Mouse (Mus musculus) heart, postnatal 0 days (tissue): Measurements from ENCODE around the gene Rtf1. TPM values are rescaled to one million over a fixed set of nuclear protein-coding genes. Genes with fewer than 3 reads are reported as not detected.

ENCODE experiments used
- ATAC-seq: fragments of 200-750 bp; cut with Nextera tagmentation; 2 replicates; pipeline ENCODE4 v1.8.0; 2017; ENCODE audit warnings: low read depth, moderate number of reproducible peaks, moderate library complexity; ENCODE audit not compliant: insufficient read depth
- DNase-seq: peaks from one replicate; pipeline ENCODE4 v3.0.0-alpha.2; 2016; ENCODE audit warnings: low spot score
- H3K27ac ChIP-seq: fragments of 300-500 bp; sonication (generic); 2 replicates; pipeline ENCODE4 v1.5.1; 2014; ENCODE audit warnings: low read depth, mild to moderate bottlenecking
- H3K27me3 ChIP-seq: fragments of 300-500 bp; sonication (generic); 2 replicates; pipeline ENCODE4 v1.6.1; 2014; ENCODE audit warnings: low read length, mixed read lengths; ENCODE audit not compliant: control insufficient read depth, insufficient read depth
- H3K36me3 ChIP-seq: fragments of 300-500 bp; sonication (generic); replicated peaks from 2 replicates; pipeline ENCODE4 v1.6.1; 2014; ENCODE audit warnings: low read length, mixed read lengths; ENCODE audit not compliant: control insufficient read depth, insufficient read depth
- H3K4me1 ChIP-seq: fragments of 300-500 bp; sonication (generic); 2 replicates; pipeline ENCODE4 v1.6.1; 2014; ENCODE audit warnings: antibody characterized with exemption; ENCODE audit not compliant: control insufficient read depth, insufficient read depth
- H3K4me2 ChIP-seq: fragments of 300-500 bp; sonication (generic); 2 replicates; pipeline ENCODE4 v1.6.1; 2014; ENCODE audit warnings: low read depth, mild to moderate bottlenecking, low read length, moderate library complexity
- H3K4me3 ChIP-seq: fragments of 300-500 bp; sonication (generic); 2 replicates; pipeline ENCODE4 v1.5.1; 2014; ENCODE audit warnings: low read depth, low read length
- H3K9ac ChIP-seq: fragments of 300-500 bp; sonication (generic); replicated peaks from 2 replicates; pipeline ENCODE4 v1.6.1; 2014; ENCODE audit warnings: low read depth, low read length, mixed read lengths
- H3K9me3 ChIP-seq: fragments of 300-500 bp; sonication (generic); replicated peaks from 2 replicates; pipeline ENCODE4 v1.6.1; 2016; ENCODE audit warnings: low read length; ENCODE audit not compliant: control insufficient read depth
- CTCF ChIP-seq: IDR thresholded peaks from 2 replicates; pipeline ENCODE4 v1.5.1; 2016; ENCODE audit warnings: antibody characterized with exemption, control low read depth, low read depth
- EP300 ChIP-seq: IDR thresholded peaks from 2 replicates; pipeline ENCODE4 v1.6.1; 2016; ENCODE audit warnings: antibody characterized with exemption, low read depth
- WGBS: fragments of 180-500 bp; shearing (Covaris S2); extraction: QIAGEN DNeasy Blood & Tissue Kit; methylation state at CpG from one replicate; pipeline ENCODE4 v1.1.7; 2014; 5-methylcytosine and 5-hydroxymethylcytosine counted together
- polyA plus RNA-seq: library from polyadenylated mRNA; unstranded; fragments of >200 nt; fragmentation: Nextera tagmentation; extraction: Ambion mirVana; gene quantifications from 2 replicates; pipeline ENCODE4 v1.2.1, GENCODE M21; 2015
- total RNA-seq: library from RNA; depleted of rRNA; stranded (reverse); fragments of >200 nt; gene quantifications from 2 replicates; pipeline ENCODE4 v1.2.3, GENCODE M21; 2014; ENCODE audit warnings: low replicate concordance

Rtf1 gene
- total and polyA plus RNA-seq, 2 experiments from 2014 or later: 7.9 to 24.3 TPM

- H3K9ac ChIP-seq: peak overlapping the region; percentile 29
- under 1% methylated on average over 29 of the region's 77 CpGs for WGBS
- TF ChIP-seq EP300 (no peak), CTCF (no peak)
- H3K27me3 ChIP-seq: peaks cover 65% of the 10 kb centered on the region
- DNase-seq: no peak
- H3K4me1 ChIP-seq: 0 out of 2 replicates have a peak, but pooled peaks cover 11% of the 10 kb centered on the region
- H3K4me3 ChIP-seq: peak overlapping the region; percentile 66
- peak overlapping the region; percentile 100 for H3K4me2 ChIP-seq
- no peak overlapping the region for H3K27ac ChIP-seq
- no peaks in the 10 kb centered on the region for H3K36me3 ChIP-seq
- ATAC-seq: peak; percentile 47
- no peaks in the 10 kb centered on the region for H3K9me3 ChIP-seq
Observed at GRCm38 (mm10) chr2:119758101-119758843, 83.4 kb downstream of the Rtf1 start.

GRCm38 (mm10) chr2:119758844-119759835, 84.3 kb downstream of the Rtf1 start:
- no peak for TF ChIP-seq CTCF
- TF ChIP-seq EP300: no peak
- Histone ChIP-seq H3K4me3 (peak overlapping the region; percentile 66), H3K36me3 (peaks cover 8% of the 10 kb centered on the region; the same call in 1 of the 2 replicates), H3K4me1 (0 out of 2 replicates have a peak, but pooled peaks cover 11% of the 10 kb centered on the region), H3K9me3 (no peaks in the 10 kb centered on the region), H3K27ac (no peak overlapping the region), H3K4me2 (peak overlapping the region; percentile 100), H3K9ac (no peak overlapping the region), H3K27me3 (peaks cover 59% of the 10 kb centered on the region)
- DNase-seq: no peak
- 7% methylated on average over 44 of the region's 44 CpGs for WGBS
- no peak for ATAC-seq

- Histone ChIP-seq H3K9me3 (no peaks in the 10 kb centered on the region), H3K36me3 (peaks cover 15% of the 10 kb centered on the region; the same call in 1 of the 2 replicates), H3K9ac (no peak within 1 kb of the TSS), H3K27me3 (peaks cover 51% of the 10 kb centered on the region), H3K4me2 (no peak within 1 kb of the TSS), H3K4me1 (0 out of 2 replicates have a peak, but pooled peaks cover 11% of the 10 kb centered on the region), H3K4me3 (no peak within 1 kb of the TSS), H3K27ac (no peak within 1 kb of the TSS)
- ATAC-seq (no peak), DNase-seq (no peak)
- TF ChIP-seq CTCF (no peak), EP300 (no peak)
- 15% methylated on average over 9 of the region's 9 CpGs for WGBS
Observed at GRCm38 (mm10) chr2:119760251-119760650, 85.4 kb downstream of the Rtf1 start, which contains the start of gene Ltk. TSS of gene Ltk (minus strand) at chr2:119760431.

- ATAC-seq (no peak), DNase-seq (no peak)
- H3K4me2 ChIP-seq: no peak overlapping the region
- H3K4me3 ChIP-seq: no peak overlapping the region
- H3K4me1 ChIP-seq: 0 out of 2 replicates have a peak, but pooled peaks cover 11% of the 10 kb centered on the region
- peaks cover 37% of the 10 kb centered on the region for H3K27me3 ChIP-seq
- 46% methylated on average over 1 of the region's 1 CpGs for WGBS
- H3K27ac ChIP-seq: no peak overlapping the region
- H3K36me3 ChIP-seq: peaks cover 18% of the 10 kb centered on the region
- no peak overlapping the region for H3K9ac ChIP-seq
- H3K9me3 ChIP-seq: no peaks in the 10 kb centered on the region
- no peak for TF ChIP-seq CTCF
- TF ChIP-seq EP300: no peak
Observed at GRCm38 (mm10) chr2:119762276-119762675, 87.4 kb downstream of the Rtf1 start.

GRCm38 (mm10) chr2:119763924-119764323, 89.1 kb downstream of the Rtf1 start:
- H3K36me3 ChIP-seq: peaks cover 30% of the 10 kb centered on the region
- peaks cover 21% of the 10 kb centered on the region for H3K27me3 ChIP-seq
- no peak overlapping the region for H3K4me3 ChIP-seq
- no peak for ATAC-seq
- no peak for DNase-seq
- H3K9me3 ChIP-seq: no peaks in the 10 kb centered on the region
- H3K9ac ChIP-seq: no peak overlapping the region
- no peak overlapping the region for H3K4me2 ChIP-seq
- 46% methylated on average over 4 of the region's 4 CpGs for WGBS
- H3K27ac ChIP-seq: no peak overlapping the region
- no peaks in the 10 kb centered on the region for H3K4me1 ChIP-seq
- no peak for TF ChIP-seq CTCF
- no peak for TF ChIP-seq EP300
